Mouse (Mus musculus) brown adipose tissue, adult 24 weeks (tissue): ENCODE data around the gene 1700088E04Rik. TPM values are rescaled to one million over a fixed set of nuclear protein-coding genes. Genes with fewer than 3 reads are reported as not detected.

Experiments used
- H3K27ac ChIP-seq: fragments of 200-500 bp; replicated peaks from 2 replicates; pipeline ENCODE4 v1.5.1; 2012; ENCODE audit warnings: low read depth, mild to moderate bottlenecking, low read length
- H3K4me1 ChIP-seq: fragments of 200-500 bp; 2 replicates; pipeline ENCODE4 v1.6.1; 2012; ENCODE audit warnings: low read length, mixed read lengths; ENCODE audit not compliant: control insufficient read depth, insufficient read depth, insufficient read length
- H3K4me3 ChIP-seq: fragments of 200-500 bp; 2 replicates; pipeline ENCODE4 v1.5.1; 2012; ENCODE audit warnings: low read depth, mild to moderate bottlenecking, low read length, moderate library complexity; ENCODE audit not compliant: insufficient read depth
- polyA plus RNA-seq: library from polyadenylated mRNA; stranded (reverse); fragments of >200 nt; gene quantifications from 2 replicates; pipeline ENCODE4 v1.2.4, GENCODE M21; 2012; ENCODE audit not compliant: missing spikeins, insufficient read depth, insufficient read length

1700088E04Rik gene
- 2.1 TPM in 1 of 2 replicates, not detected in the other for polyA plus RNA-seq

DNA sequence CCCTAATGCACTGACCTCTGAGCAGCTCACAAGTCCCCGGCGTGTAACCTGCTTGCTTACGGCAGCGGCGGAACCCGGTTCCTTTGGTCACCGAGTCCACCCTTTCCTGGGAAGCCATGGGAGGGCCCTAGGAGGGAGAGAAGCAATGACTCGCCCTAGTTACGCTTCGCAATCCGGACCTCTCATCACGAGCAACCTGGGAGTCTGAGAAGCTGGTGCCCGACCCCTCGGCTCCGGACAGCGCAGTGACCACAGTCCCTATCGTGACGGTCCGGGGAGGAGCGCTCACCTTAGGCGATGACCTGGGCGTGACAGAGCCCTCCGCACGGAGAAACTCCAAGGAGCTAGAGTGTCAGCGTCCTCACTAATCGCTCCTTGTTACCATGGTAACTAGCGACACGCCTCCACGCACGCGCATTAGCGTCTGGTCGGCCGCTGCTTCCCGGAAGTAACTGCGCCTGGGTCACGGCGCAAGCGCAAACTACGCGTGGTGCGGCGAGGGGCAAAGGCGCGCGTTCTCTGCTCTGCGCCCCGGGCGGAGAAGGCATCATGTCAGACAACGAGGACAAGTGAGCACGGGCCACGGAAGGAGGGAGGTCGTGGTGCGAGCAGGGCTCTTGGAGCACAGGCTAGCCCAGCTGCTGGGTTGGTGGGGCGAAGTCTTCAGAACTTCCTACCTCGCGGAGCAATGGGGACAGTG lies at the start of gene 1700088E04Rik, which contains the start of gene Polr2f:
Gene 1700088E04Rik, minus strand, starts transcription at position 388 of the 700 bp plus-strand sequence.
Gene Polr2f, plus strand, starts transcription at position 144 of the 700 bp plus-strand sequence.
- peak within 1 kb of the TSS; percentile 94 for H3K4me3 ChIP-seq
- H3K27ac ChIP-seq = peak within 1 kb of the TSS; percentile 39; the same call in 1 of the 2 replicates
- H3K4me1 ChIP-seq = no peaks in the 10 kb centered on the region

- Histone ChIP-seq H3K4me1 (no peaks in the 10 kb centered on the region), H3K27ac (no peak overlapping the region), H3K4me3 (no peak overlapping the region)
Observed at GRCm38 (mm10) chr15:79187819-79188218, 46.8 kb upstream of the 1700088E04Rik start.

GRCm38 (mm10) chr15:79185213-79185612 lies 44.2 kb upstream of the 1700088E04Rik start:
- Histone ChIP-seq H3K4me1 (no peaks in the 10 kb centered on the region), H3K27ac (no peak overlapping the region), H3K4me3 (no peak overlapping the region)

GRCm38 (mm10) chr15:79176905-79177304 lies 35.9 kb upstream of the 1700088E04Rik start:
- H3K27ac ChIP-seq = no peak overlapping the region
- H3K4me1 ChIP-seq = no peaks in the 10 kb centered on the region
- no peak overlapping the region for H3K4me3 ChIP-seq

GRCm38 (mm10) chr15:79166712-79167111 lies 25.7 kb upstream of the 1700088E04Rik start:
- H3K4me3 ChIP-seq = no peak overlapping the region
- H3K27ac ChIP-seq = no peak overlapping the region
- no peaks in the 10 kb centered on the region for H3K4me1 ChIP-seq

DNA sequence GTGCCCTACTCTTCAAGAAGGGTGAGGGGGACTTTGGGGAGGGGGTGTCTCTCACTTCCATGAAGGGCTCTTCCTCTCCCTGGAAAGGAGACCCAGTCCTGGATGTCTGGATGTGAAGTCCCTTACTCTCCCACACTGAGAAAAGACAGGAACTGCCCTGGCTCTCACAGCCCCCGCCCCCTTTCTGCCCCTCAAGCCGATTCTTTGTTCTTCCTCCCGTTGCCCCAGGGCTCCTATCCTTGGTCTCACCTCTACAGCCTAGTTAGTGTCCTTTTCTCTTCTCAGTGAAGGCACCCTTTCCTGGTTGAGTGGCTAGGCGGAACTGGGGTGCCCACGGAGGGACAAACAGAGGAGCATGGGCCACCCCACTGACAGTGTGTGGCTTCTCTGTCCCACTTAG lies 24.1 kb upstream of the 1700088E04Rik start, which contains the start of gene Sox10:
Gene Sox10, minus strand, starts transcription at position 101 of the 400 bp plus-strand sequence.
- Histone ChIP-seq H3K27ac (no peak within 1 kb of the TSS), H3K4me1 (no peaks in the 10 kb centered on the region), H3K4me3 (no peak within 1 kb of the TSS)

GRCm38 (mm10) chr15:79164251-79164650 lies 23.2 kb upstream of the 1700088E04Rik start:
- Histone ChIP-seq H3K27ac (no peak overlapping the region), H3K4me3 (no peak overlapping the region), H3K4me1 (no peaks in the 10 kb centered on the region)

DNA sequence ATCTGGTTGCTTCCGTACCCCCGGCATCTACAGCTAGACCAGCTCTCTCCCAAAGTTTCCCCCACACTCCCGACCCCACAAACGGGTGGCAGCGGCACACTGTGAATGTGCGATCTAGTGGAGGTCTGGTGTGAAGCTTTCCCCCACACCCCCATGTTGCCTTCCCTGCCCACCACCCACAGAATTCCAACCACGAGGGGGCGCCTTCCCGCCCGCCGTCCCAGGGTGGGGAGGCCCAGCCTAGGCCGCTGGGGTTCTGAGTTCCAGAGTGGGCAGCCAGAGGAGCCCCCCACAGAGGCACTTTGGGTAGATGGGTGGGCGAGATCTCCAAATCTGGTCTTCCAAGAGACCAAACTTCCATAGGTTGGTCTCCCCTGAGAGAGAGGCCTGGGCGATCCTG lies 21.8 kb upstream of the 1700088E04Rik start:
- no peaks in the 10 kb centered on the region for H3K4me1 ChIP-seq
- no peak overlapping the region for H3K4me3 ChIP-seq
- no peak overlapping the region for H3K27ac ChIP-seq

DNA sequence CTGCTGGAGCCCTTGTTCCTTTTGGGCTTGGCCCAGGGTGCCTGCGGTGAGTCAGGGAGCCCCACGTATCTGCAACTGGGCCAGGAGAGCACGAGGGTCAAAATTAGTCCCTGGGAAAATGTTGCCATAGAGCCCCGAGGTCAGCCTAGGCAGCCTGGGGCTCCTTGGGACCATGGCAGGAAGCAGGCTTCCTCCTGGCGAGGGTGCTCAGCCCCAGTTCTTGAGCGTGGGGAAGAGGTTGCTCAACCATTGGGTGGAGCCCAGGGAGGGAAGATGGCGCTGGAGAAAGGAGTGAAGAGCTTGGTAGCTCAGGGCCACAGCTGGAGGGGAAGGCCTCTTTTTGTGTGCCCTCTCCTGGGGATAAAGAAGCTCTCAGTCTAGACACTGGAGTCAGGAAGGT lies 21.2 kb upstream of the 1700088E04Rik start:
- Histone ChIP-seq H3K4me3 (no peak overlapping the region), H3K4me1 (no peaks in the 10 kb centered on the region), H3K27ac (no peak overlapping the region)

- H3K4me3 ChIP-seq = no peak overlapping the region
- H3K4me1 ChIP-seq = no peaks in the 10 kb centered on the region
- no peak overlapping the region for H3K27ac ChIP-seq
Observed at GRCm38 (mm10) chr15:79155572-79155971, 14.5 kb upstream of the 1700088E04Rik start.

GRCm38 (mm10) chr15:79152709-79153108 lies 11.7 kb upstream of the 1700088E04Rik start:
- H3K4me3 ChIP-seq = no peak overlapping the region
- H3K4me1 ChIP-seq = no peaks in the 10 kb centered on the region
- no peak overlapping the region for H3K27ac ChIP-seq

GRCm38 (mm10) chr15:79151881-79152280 lies 10.8 kb upstream of the 1700088E04Rik start:
- Histone ChIP-seq H3K4me1 (no peaks in the 10 kb centered on the region), H3K27ac (no peak overlapping the region), H3K4me3 (no peak overlapping the region)

DNA sequence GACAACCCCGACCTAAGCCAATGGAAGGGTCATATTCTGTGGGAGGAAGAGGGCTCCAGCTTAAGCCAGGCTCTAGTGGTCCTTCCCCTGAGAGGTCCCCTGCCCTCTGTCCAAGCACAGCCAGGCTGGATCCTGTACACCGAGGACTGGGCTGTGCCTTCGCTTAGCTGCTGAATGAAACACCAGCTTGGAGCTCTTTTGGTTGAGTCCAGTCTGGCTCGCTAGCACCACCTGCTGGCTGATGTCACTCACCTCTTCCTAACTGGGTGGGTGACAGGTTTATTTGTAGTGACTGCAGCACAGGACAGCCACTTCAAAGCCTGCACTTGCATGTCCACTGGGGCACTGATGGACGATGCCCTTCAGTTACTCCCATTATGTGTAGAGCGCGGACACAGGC lies 7.5 kb upstream of the 1700088E04Rik start:
- Histone ChIP-seq H3K4me1 (no peaks in the 10 kb centered on the region), H3K27ac (no peak overlapping the region), H3K4me3 (no peak overlapping the region)

- Histone ChIP-seq H3K27ac (no peak overlapping the region), H3K4me3 (no peak overlapping the region), H3K4me1 (no peaks in the 10 kb centered on the region)
Observed at GRCm38 (mm10) chr15:79145522-79145921, 4.5 kb upstream of the 1700088E04Rik start.

GRCm38 (mm10) chr15:79144021-79144420 lies 3.0 kb upstream of the 1700088E04Rik start:
- H3K4me3 ChIP-seq = no peak overlapping the region
- H3K4me1 ChIP-seq = no peaks in the 10 kb centered on the region
- H3K27ac ChIP-seq = no peak overlapping the region

- H3K27ac ChIP-seq = no peak overlapping the region
- no peak overlapping the region for H3K4me3 ChIP-seq
- no peaks in the 10 kb centered on the region for H3K4me1 ChIP-seq
Observed at GRCm38 (mm10) chr15:79143316-79143715, 2.3 kb upstream of the 1700088E04Rik start.
